Mouse (Mus musculus): ENCODE measurements around the gene Diras1.
A peak's percentile ranks its signal among the peaks of the same experiment; 100 is the strongest.
"Not testable (repeated sequence)": the region's sequence is repeated elsewhere in the genome, so short reads cannot be mapped to it uniquely, and the experiment has no call there.

Gene Diras1

GRCm38 (mm10) chr10:80996501-80996900 is 29.0 kb downstream of the Diras1 start:
- DNase-seq = no peak

- DNase-seq = peak; percentile 86
These were observed 30.3 kb downstream of the Diras1 start for GRCm38 (mm10) chr10:80995091-80995632.

- no peak for DNase-seq
These were observed 30.8 kb downstream of the Diras1 start for GRCm38 (mm10) chr10:80994621-80995020.

GRCm38 (mm10) chr10:80993276-80993675 is 32.2 kb downstream of the Diras1 start:
- DNase-seq = no peak

GRCm38 (mm10) chr10:80991945-80992344 is 33.5 kb downstream of the Diras1 start:
- no peak for DNase-seq

- no peak for DNase-seq
These were observed 34.5 kb downstream of the Diras1 start for GRCm38 (mm10) chr10:80991007-80991406.

GRCm38 (mm10) chr10:80990406-80990805 is 35.1 kb downstream of the Diras1 start:
- no peak for DNase-seq

GRCm38 (mm10) chr10:80989854-80990253 is 35.6 kb downstream of the Diras1 start:
- not testable (repeated sequence) for DNase-seq

- DNase-seq = no peak
These were observed 36.0 kb downstream of the Diras1 start for GRCm38 (mm10) chr10:80989446-80989845.

GRCm38 (mm10) chr10:80987709-80988441 is 37.6 kb downstream of the Diras1 start:
- DNase-seq = peak; percentile 78

- peak; percentile 52 for DNase-seq
These were observed 38.7 kb downstream of the Diras1 start for GRCm38 (mm10) chr10:80986754-80987153.

GRCm38 (mm10) chr10:80985970-80986701 is 39.3 kb downstream of the Diras1 start:
- DNase-seq = no peak

GRCm38 (mm10) chr10:80985241-80985969 is 40.1 kb downstream of the Diras1 start:
- DNase-seq = peak; percentile 63

GRCm38 (mm10) chr10:80984223-80984622 is 41.2 kb downstream of the Diras1 start:
- no peak for DNase-seq

- DNase-seq = no peak
These were observed 43.1 kb downstream of the Diras1 start for GRCm38 (mm10) chr10:80982381-80982780.

- DNase-seq = no peak
These were observed 43.8 kb downstream of the Diras1 start for GRCm38 (mm10) chr10:80981564-80982112.

- no peak for DNase-seq
These were observed 50.0 kb downstream of the Diras1 start for GRCm38 (mm10) chr10:80975478-80975877.

- DNase-seq = no peak
These were observed 51.7 kb downstream of the Diras1 start for GRCm38 (mm10) chr10:80973722-80974121.

GRCm38 (mm10) chr10:80972071-80972987 is 53.1 kb downstream of the Diras1 start:
- peak; percentile 82 for DNase-seq

- no peak for DNase-seq
These were observed 53.9 kb downstream of the Diras1 start for GRCm38 (mm10) chr10:80971533-80971932.

GRCm38 (mm10) chr10:80970159-80970558 is 55.3 kb downstream of the Diras1 start:
- DNase-seq = no peak
